Mouse (Mus musculus): ENCODE results near the gene Skint9.
"Not testable (repeated sequence)": the region's sequence is repeated elsewhere in the genome, so short reads cannot be mapped to it uniquely, and the experiment has no call there.

Skint9 gene

GRCm38 (mm10) chr4:112433885-112434284 lies at the start of gene Skint9:
Gene Skint9 (minus strand): TSS chr4:112433985.
- no peak for DNase-seq (ENCODE audit: low spot score)

- no peak for DNase-seq (ENCODE audit: low spot score)
Observed at GRCm38 (mm10) chr4:112432685-112433084, 1.1 kb downstream of the Skint9 start.

GRCm38 (mm10) chr4:112432223-112432622 lies 1.6 kb downstream of the Skint9 start:
- DNase-seq (ENCODE audit: low spot score): no peak

GRCm38 (mm10) chr4:112349111-112349510 lies 84.7 kb downstream of the Skint9 start:
- not testable (repeated sequence) for DNase-seq (ENCODE audit: low spot score)

Measured in ovary, postnatal 14 days (tissue).